In genomic region chr8:109059152-109059551, GRCm38 (mm10) we compare ENCODE assay signal across 17 mouse cellular contexts.
DNase-seq lines count a peak whose midpoint lies in the region; ATAC-seq and TF ChIP-seq lines count a peak whose summit lies in the region.
"Had no signal": no experiment of that assay in that cellular context is flagged by ENCODE, and none has a peak within 500 bp of the region (broad histone marks: within the 10 kb centered on the region; RNA-seq: fewer than 3 reads in every experiment).

No protein-coding gene starts in this region.

- no peaks in the 10 kb centered on the region for H3K27me3 ChIP-seq in kidney, embryonic 14.5 days (ENCODE audit: control insufficient read depth, insufficient read depth, low read length)
- no peaks in the 10 kb centered on the region for H3K27me3 ChIP-seq in testis, adult 2 months (ENCODE audit: control insufficient read depth, insufficient read depth, low read length)
- H3K27me3 ChIP-seq in midbrain, embryonic 16.5 days (ENCODE audit: control insufficient read depth, insufficient read depth, low read depth, low read length): no peaks in the 10 kb centered on the region

- no peak overlapping the region for H3K9ac ChIP-seq in kidney, embryonic 14.5 days (ENCODE audit: low read depth, low read length)
- H3K9ac ChIP-seq in midbrain, embryonic 16.5 days (ENCODE audit: low read depth, low read length): no peak overlapping the region

- 0 out of 2 replicates have a peak, but pooled peaks have one; percentile 20 for ATAC-seq in kidney, embryonic 14.5 days (ENCODE audit: low FRiP score, low TSS enrichment)
- ATAC-seq in midbrain, embryonic 16.5 days: no peak
- ATAC-seq: intestine, postnatal 0 days had no signal

- no peak overlapping the region for H3K27ac ChIP-seq in kidney, embryonic 14.5 days (ENCODE audit: low read depth, low read length)
- H3K27ac ChIP-seq in testis, adult 2 months (ENCODE audit: control insufficient read depth, insufficient read depth, low read depth, low read length): no peak overlapping the region
- H3K27ac ChIP-seq in midbrain, embryonic 16.5 days (ENCODE audit: low read length): no peak overlapping the region
- H3K27ac ChIP-seq: forebrain, embryonic 10.5 days; gastrocnemius, adult 2 months; heart, embryonic 10.5 days; kidney, postnatal 0 days; left cerebral cortex, adult 2 months had no signal

- H3K36me3 ChIP-seq in kidney, embryonic 14.5 days (ENCODE audit: control insufficient read depth, insufficient read depth, low read length): no peaks in the 10 kb centered on the region
- no peaks in the 10 kb centered on the region for H3K36me3 ChIP-seq in testis, adult 2 months (ENCODE audit: control insufficient read depth, insufficient read depth, low read length)
- H3K36me3 ChIP-seq in midbrain, embryonic 16.5 days (ENCODE audit: control insufficient read depth, insufficient read depth, low read length): no peaks in the 10 kb centered on the region
- H3K36me3 ChIP-seq: forebrain, embryonic 10.5 days; heart, embryonic 10.5 days had no signal

- 76% methylated on average over 5 of the region's 5 CpGs for WGBS in kidney, embryonic 14.5 days
- 69% methylated on average over 5 of the region's 5 CpGs for WGBS in midbrain, embryonic 16.5 days

- TF ChIP-seq CTCF in testis, adult 2 months (IDR thresholded peaks at IDR 0.05; ENCODE audit: control insufficient read depth, insufficient read depth, insufficient replicate concordance, low read depth, low read length): no peak

- no peaks in the 10 kb centered on the region for H3K9me3 ChIP-seq in kidney, embryonic 14.5 days (ENCODE audit: control insufficient read depth, low read length)
- no peaks in the 10 kb centered on the region for H3K9me3 ChIP-seq in midbrain, embryonic 16.5 days (replicated peaks; ENCODE audit: control insufficient read depth, low read length, poor library complexity, severe bottlenecking)
- H3K9me3 ChIP-seq: forebrain, embryonic 10.5 days; heart, embryonic 10.5 days had no signal

- DNase-seq in kidney, adult 18-20 months: no peak
- no peak for DNase-seq in testis, postnatal 10 days (ENCODE audit: low spot score)
- DNase-seq in gastrocnemius, adult 18-20 months (ENCODE audit: low spot score): no peak
- no peak for DNase-seq in left cerebral cortex, adult 9 months (ENCODE audit: low spot score in 2 of 2)
- DNase-seq: cerebellum, adult 11-12 months; cerebellum, postnatal 14 days; gastrocnemius, adult 2 months; heart, postnatal 4 days; lung, postnatal 4 days had no signal

- H3K4me2 ChIP-seq in kidney, embryonic 14.5 days (replicated peaks; ENCODE audit: low read depth, low read length): no peak overlapping the region
- H3K4me2 ChIP-seq in midbrain, embryonic 16.5 days (ENCODE audit: low read length): no peak overlapping the region

- no peak overlapping the region for H3K4me3 ChIP-seq in kidney, embryonic 14.5 days (ENCODE audit: low read length)
- H3K4me3 ChIP-seq in testis, adult 2 months (ENCODE audit: control insufficient read depth, low read depth, low read length): peak overlapping the region; percentile 32; the same call in 1 of the 2 replicates
- peak overlapping the region; percentile 11; the same call in 1 of the 2 replicates for H3K4me3 ChIP-seq in midbrain, embryonic 16.5 days (ENCODE audit: low read depth, low read length)
- H3K4me3 ChIP-seq: forebrain, embryonic 10.5 days; gastrocnemius, adult 2 months; heart, embryonic 10.5 days; left cerebral cortex, adult 2 months had no signal

- no peak for TF ChIP-seq POLR2A in testis, adult 2 months (IDR thresholded peaks at IDR 0.05; ENCODE audit: control insufficient read depth, low read depth, low read length)

- H3K4me1 ChIP-seq in kidney, embryonic 14.5 days (ENCODE audit: control insufficient read depth, insufficient read depth, low read length): no peaks in the 10 kb centered on the region
- peaks cover 2% of the 10 kb centered on the region for H3K4me1 ChIP-seq in testis, adult 2 months (ENCODE audit: control insufficient read depth, insufficient read depth, low read length)
- no peaks in the 10 kb centered on the region for H3K4me1 ChIP-seq in midbrain, embryonic 16.5 days (ENCODE audit: control insufficient read depth, insufficient read depth, low read length)
- H3K4me1 ChIP-seq: forebrain, embryonic 10.5 days; heart, embryonic 10.5 days had no signal
